Comparison of ENCODE assay signal across 18 mouse cellular contexts in the genomic region with DNA sequence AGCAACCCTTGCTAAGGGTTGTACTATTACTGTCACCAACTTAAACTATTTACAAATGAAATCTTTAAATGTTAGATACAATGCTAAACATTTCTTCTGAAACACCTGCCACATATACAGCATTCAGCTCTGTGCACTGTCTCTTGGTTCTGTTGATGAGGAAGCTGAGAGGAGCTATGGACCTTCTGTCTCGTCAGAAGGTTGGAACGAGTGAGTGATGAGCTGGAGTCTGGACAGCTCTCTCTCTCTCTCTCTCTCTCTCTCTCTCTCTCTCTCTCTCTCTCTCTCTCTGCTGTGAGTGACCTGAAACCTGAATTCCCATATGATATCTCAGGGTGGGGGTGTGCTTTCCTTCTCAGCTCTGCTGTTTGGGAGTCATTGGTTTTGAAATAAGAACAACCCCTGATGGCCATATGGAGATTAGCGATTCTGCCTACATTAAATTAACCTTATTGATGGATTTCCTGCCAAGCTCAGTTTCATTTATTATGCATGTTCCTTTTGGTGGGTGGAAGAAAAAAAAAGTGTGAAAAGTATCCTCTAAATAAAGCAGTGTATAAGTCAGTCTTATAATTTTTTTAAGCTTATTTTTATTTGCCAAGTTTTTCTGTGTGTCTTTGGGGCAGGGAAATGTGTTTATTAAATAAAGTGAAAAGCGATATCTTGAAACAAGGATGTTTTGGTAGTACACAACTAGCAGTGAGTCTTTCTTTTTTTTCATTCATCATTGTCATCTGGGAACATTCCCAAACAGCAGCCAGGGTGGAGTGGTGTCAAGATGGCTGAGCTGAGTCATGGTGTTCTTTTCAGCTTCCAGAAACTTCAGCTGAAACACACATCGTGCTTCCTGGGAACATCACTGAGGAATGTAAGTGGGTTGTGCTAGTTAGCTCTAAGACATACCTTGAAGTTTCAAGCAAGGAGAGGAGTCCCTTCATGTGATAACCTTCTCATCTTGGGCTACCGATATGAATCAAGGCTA.
A peak's percentile ranks its signal among the peaks of the same experiment; 100 is the strongest.
DNase-seq lines count a peak whose midpoint lies in the region; ATAC-seq lines count a peak whose summit lies in the region.
"Had no signal": no experiment of that assay in that cellular context is flagged by ENCODE, and none has a peak within 500 bp of the region (broad histone marks: within the 10 kb centered on the region; RNA-seq: fewer than 3 reads in every experiment).

No protein-coding gene starts in this region.

- no peak overlapping the region for H3K4me3 ChIP-seq in forebrain, embryonic 14.5 days (ENCODE audit: low read depth, low read length)
- no peak overlapping the region for H3K4me3 ChIP-seq in forebrain, embryonic 10.5 days
- H3K4me3 ChIP-seq: embryonic facial prominence, embryonic 12.5 days; heart, embryonic 13.5 days; hindbrain, embryonic 12.5 days; limb, embryonic 15.5 days; neural tube, embryonic 15.5 days had no signal

- ATAC-seq in forebrain, embryonic 14.5 days = peak; percentile 63; the same call in 1 of the 2 replicates
- ATAC-seq: intestine, embryonic 16.5 days had no signal

- intact Hi-C loops in left cerebral cortex, postnatal 10 days (cut with DNase I) = no loop called here

- no peaks in the 10 kb centered on the region for H3K4me1 ChIP-seq in forebrain, embryonic 14.5 days (ENCODE audit: control insufficient read depth, insufficient read depth, low read length)
- peaks cover 14% of the 10 kb centered on the region for H3K4me1 ChIP-seq in forebrain, embryonic 10.5 days
- H3K4me1 ChIP-seq: neural tube, embryonic 15.5 days had no signal

- H3K36me3 ChIP-seq in forebrain, embryonic 14.5 days (ENCODE audit: control insufficient read depth, insufficient read depth, low read length) = no peaks in the 10 kb centered on the region
- no peaks in the 10 kb centered on the region for H3K36me3 ChIP-seq in forebrain, embryonic 10.5 days (replicated peaks)
- H3K36me3 ChIP-seq: embryonic facial prominence, embryonic 12.5 days; heart, embryonic 13.5 days; hindbrain, embryonic 12.5 days; limb, embryonic 15.5 days; neural tube, embryonic 15.5 days had no signal

- DNase-seq in forebrain, embryonic 14.5 days (ENCODE audit: low spot score) = peak; percentile 34
- no peak for DNase-seq in forebrain, embryonic 10.5 days (ENCODE audit: extremely low spot score, low spot score)
- DNase-seq in left cerebral cortex, adult 18-20 months (ENCODE audit: low spot score in 2 of 2) = peak; percentile 58 to 70
- no peak for DNase-seq in left cerebral cortex, postnatal 10 days (ENCODE audit: extremely low spot score in 1 of 2, low spot score in 2 of 2)
- DNase-seq in layer of hippocampus, adult 9-11 months = peak; percentile 43
- no peak for DNase-seq in spleen, postnatal 36 days (ENCODE audit: low spot score in 2 of 2)
- DNase-seq in adrenal gland, adult (ENCODE audit: inconsistent age in 2 of 2, low spot score in 1 of 2) = no peak
- DNase-seq in kidney, adult 9 months = no peak
- DNase-seq: cerebellum, postnatal 25 days; kidney, postnatal 14 days; lung, adult 2 months; spleen, adult 18-20 months had no signal

- no peak overlapping the region for H3K27ac ChIP-seq in forebrain, embryonic 14.5 days (ENCODE audit: low read depth, low read length)
- H3K27ac ChIP-seq in forebrain, embryonic 10.5 days = no peak overlapping the region
- H3K27ac ChIP-seq: embryonic facial prominence, embryonic 12.5 days; heart, embryonic 13.5 days; hindbrain, embryonic 12.5 days; limb, embryonic 15.5 days; neural tube, embryonic 15.5 days had no signal

- H3K4me2 ChIP-seq in forebrain, embryonic 14.5 days (ENCODE audit: low read length) = no peak overlapping the region
- H3K4me2 ChIP-seq: embryonic facial prominence, embryonic 12.5 days; heart, embryonic 13.5 days; hindbrain, embryonic 12.5 days; limb, embryonic 15.5 days; neural tube, embryonic 15.5 days had no signal

- H3K27me3 ChIP-seq in forebrain, embryonic 14.5 days (replicated peaks; ENCODE audit: control insufficient read depth, insufficient read depth, low read length) = no peaks in the 10 kb centered on the region
- no peaks in the 10 kb centered on the region for H3K27me3 ChIP-seq in forebrain, embryonic 10.5 days (ENCODE audit: poor library complexity, severe bottlenecking)
- H3K27me3 ChIP-seq: embryonic facial prominence, embryonic 12.5 days; heart, embryonic 13.5 days; hindbrain, embryonic 12.5 days; limb, embryonic 15.5 days; neural tube, embryonic 15.5 days had no signal

- H3K9me3 ChIP-seq in forebrain, embryonic 14.5 days (replicated peaks; ENCODE audit: control insufficient read depth, low read length) = no peaks in the 10 kb centered on the region
- no peaks in the 10 kb centered on the region for H3K9me3 ChIP-seq in forebrain, embryonic 10.5 days
- H3K9me3 ChIP-seq: embryonic facial prominence, embryonic 12.5 days; heart, embryonic 13.5 days; hindbrain, embryonic 12.5 days; limb, embryonic 15.5 days; neural tube, embryonic 15.5 days had no signal

- 77% methylated on average over 6 of the region's 6 CpGs for WGBS in forebrain, embryonic 14.5 days
- 89% methylated on average over 6 of the region's 6 CpGs for WGBS in forebrain, embryonic 10.5 days

- no peak overlapping the region for H3K9ac ChIP-seq in forebrain, embryonic 14.5 days (ENCODE audit: low read length)
- H3K9ac ChIP-seq: embryonic facial prominence, embryonic 12.5 days; heart, embryonic 13.5 days; hindbrain, embryonic 12.5 days; limb, embryonic 15.5 days; neural tube, embryonic 15.5 days had no signal

Comparison
In these comparisons a context has a peak if more than half of its experiments do, and no peak if none do; other contexts are left out.
1. DNase-seq: peak in forebrain, embryonic 14.5 days (single experiment), left cerebral cortex, adult 18-20 months (2 of 2) and layer of hippocampus, adult 9-11 months (single experiment); none in forebrain, embryonic 10.5 days (single experiment), left cerebral cortex, postnatal 10 days (0 of 2), spleen, postnatal 36 days (0 of 2), adrenal gland, adult (0 of 2) and kidney, adult 9 months (single experiment).